Mouse (Mus musculus) lung, postnatal 0 days (tissue): Measurements from ENCODE around the gene Plxna1. TPM values are rescaled to one million over a fixed set of nuclear protein-coding genes. Genes with fewer than 3 reads are reported as not detected.

Experiments used
- ATAC-seq: fragments of 200-750 bp; cut with Nextera tagmentation; 2 replicates; pipeline ENCODE4 v1.8.0; 2017; ENCODE audit warnings: moderate library complexity
- DNase-seq: peaks from one replicate; pipeline ENCODE4 v3.0.0-alpha.2; 2016; ENCODE audit warnings: low spot score
- H3K27ac ChIP-seq: fragments of 300-500 bp; sonication (generic); 2 replicates; pipeline ENCODE4 v1.5.1; 2014; ENCODE audit warnings: antibody characterized with exemption, mild to moderate bottlenecking, low read length, mixed read lengths
- H3K27me3 ChIP-seq: fragments of 300-500 bp; sonication (generic); replicated peaks from 2 replicates; pipeline ENCODE4 v1.6.1; 2014; ENCODE audit warnings: low read length, mixed read lengths; ENCODE audit not compliant: insufficient read depth
- H3K36me3 ChIP-seq: fragments of 300-500 bp; sonication (generic); 2 replicates; pipeline ENCODE4 v1.6.1; 2014; ENCODE audit warnings: low read length, mixed read lengths; ENCODE audit not compliant: insufficient read depth
- H3K4me1 ChIP-seq: fragments of 300-500 bp; sonication (generic); 2 replicates; pipeline ENCODE4 v1.6.1; 2014; ENCODE audit warnings: antibody characterized with exemption, low read depth, low read length, mixed read lengths; ENCODE audit not compliant: insufficient read depth
- H3K4me2 ChIP-seq: fragments of 300-500 bp; sonication (generic); replicated peaks from 2 replicates; pipeline ENCODE4 v1.6.1; 2014; ENCODE audit warnings: low read depth, mild to moderate bottlenecking, low read length, moderate library complexity, mixed read lengths
- H3K4me3 ChIP-seq: fragments of 300-500 bp; sonication (generic); 2 replicates; pipeline ENCODE4 v1.5.1; 2014; ENCODE audit warnings: low read depth, low read length
- H3K9ac ChIP-seq: fragments of 300-500 bp; sonication (generic); replicated peaks from 2 replicates; pipeline ENCODE4 v1.6.1; 2014; ENCODE audit warnings: low read depth, mild to moderate bottlenecking
- H3K9me3 ChIP-seq: fragments of 300-500 bp; sonication (generic); 2 replicates; pipeline ENCODE4 v1.6.1; 2016; ENCODE audit warnings: low read length, mixed read lengths
- CTCF ChIP-seq: IDR thresholded peaks from 2 replicates; pipeline ENCODE4 v1.5.1; 2016; ENCODE audit warnings: antibody characterized with exemption, mild to moderate bottlenecking
- EP300 ChIP-seq: IDR thresholded peaks from 2 replicates; pipeline ENCODE4 v1.6.1; 2016; ENCODE audit warnings: antibody characterized with exemption, mild to moderate bottlenecking, control low read depth
- WGBS: fragments of 180-500 bp; shearing (Covaris S2); extraction: QIAGEN DNeasy Blood & Tissue Kit; methylation state at CpG from one replicate; pipeline ENCODE4 v1.1.7; 2014; 5-methylcytosine and 5-hydroxymethylcytosine counted together
- polyA plus RNA-seq: library from polyadenylated mRNA; unstranded; fragments of >200 nt; fragmentation: Nextera tagmentation; extraction: Ambion mirVana; gene quantifications from 2 replicates; pipeline ENCODE4 v1.2.1, GENCODE M21; 2015

The Plxna1 gene
- polyA plus RNA-seq, 1 experiment from 2014 or later = 13.6 TPM

DNA sequence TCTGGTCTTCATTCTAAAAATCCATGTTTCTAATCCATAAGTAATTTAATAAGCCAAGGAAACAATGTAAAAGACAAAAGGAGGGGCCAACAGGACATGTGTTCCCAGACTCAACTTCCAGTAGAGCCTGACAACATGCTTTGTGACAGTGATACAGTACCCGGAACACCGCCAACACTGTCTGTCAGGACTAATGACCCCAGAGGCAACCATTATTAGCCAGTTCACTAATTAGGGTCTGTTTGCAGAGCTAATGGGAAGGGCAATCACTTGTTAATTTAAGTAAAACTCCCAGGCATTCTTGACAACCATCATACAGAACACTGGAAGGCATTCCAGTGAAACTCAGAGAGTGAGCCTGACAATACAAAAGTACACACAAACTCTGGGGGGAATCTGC, 40.0 kb upstream of the Plxna1 start:
- no peak overlapping the region for H3K4me3 ChIP-seq
- ATAC-seq (no peak), DNase-seq (no peak)
- 97% methylated on average over 2 of the region's 2 CpGs for whole genome bisulfite sequencing
- no peak for TF ChIP-seq EP300
- TF ChIP-seq CTCF = no peak
- H3K27ac ChIP-seq = no peak overlapping the region
- no peaks in the 10 kb centered on the region for H3K4me1 ChIP-seq
- no peaks in the 10 kb centered on the region for H3K27me3 ChIP-seq
- no peaks in the 10 kb centered on the region for H3K36me3 ChIP-seq
- H3K4me2 ChIP-seq = no peak overlapping the region
- no peak overlapping the region for H3K9ac ChIP-seq
- no peaks in the 10 kb centered on the region for H3K9me3 ChIP-seq

DNA sequence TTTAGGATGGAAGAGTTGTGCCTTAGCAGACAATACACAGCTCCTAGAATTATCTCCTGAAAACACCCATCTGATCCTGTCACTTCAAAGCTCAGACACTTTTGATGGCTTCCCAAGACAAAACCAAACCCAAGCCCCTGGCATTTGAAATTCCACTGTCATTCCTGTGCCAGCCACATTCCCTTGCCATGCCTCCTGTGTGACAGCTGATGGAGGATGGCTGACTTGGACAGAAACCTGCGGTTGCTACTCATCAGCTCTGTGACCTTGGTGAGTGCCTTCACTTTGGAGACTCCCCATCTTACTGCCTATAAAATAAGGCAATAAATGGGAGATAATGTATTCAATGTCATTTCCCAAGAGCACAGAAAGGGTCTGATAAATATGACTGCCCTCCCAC, 37.1 kb upstream of the Plxna1 start:
- Histone ChIP-seq H3K36me3 (no peaks in the 10 kb centered on the region), H3K9ac (no peak overlapping the region), H3K9me3 (no peaks in the 10 kb centered on the region), H3K4me3 (no peak overlapping the region), H3K27me3 (no peaks in the 10 kb centered on the region), H3K27ac (no peak overlapping the region), H3K4me2 (no peak overlapping the region), H3K4me1 (no peaks in the 10 kb centered on the region)
- TF ChIP-seq CTCF = no peak
- no peak for TF ChIP-seq EP300
- DNase-seq (no peak), ATAC-seq (no peak)
- 88% methylated on average over 1 of the region's 1 CpGs for WGBS

DNA sequence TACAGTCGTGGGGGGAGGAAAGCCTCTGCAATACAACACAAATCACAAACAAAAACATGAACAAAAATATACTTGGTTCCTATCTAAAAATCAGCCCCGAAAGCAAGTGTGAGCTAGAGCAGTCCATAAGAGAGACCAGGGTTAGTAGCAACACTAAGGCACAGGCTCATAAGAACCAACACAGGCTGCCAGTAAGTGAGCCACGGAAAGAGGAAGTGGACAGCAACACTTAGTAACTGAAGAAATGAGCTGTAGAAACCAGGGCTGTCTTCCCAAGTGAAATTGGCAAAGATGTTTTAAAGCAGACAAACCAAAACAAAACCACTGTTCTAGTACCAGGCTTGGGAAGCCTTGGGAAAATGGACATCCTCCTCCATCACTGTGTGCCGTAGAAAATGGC, 35.5 kb upstream of the Plxna1 start:
- Histone ChIP-seq H3K4me1 (no peaks in the 10 kb centered on the region), H3K9ac (no peak overlapping the region), H3K9me3 (no peaks in the 10 kb centered on the region), H3K4me3 (no peak overlapping the region), H3K27ac (no peak overlapping the region), H3K27me3 (no peaks in the 10 kb centered on the region), H3K36me3 (no peaks in the 10 kb centered on the region), H3K4me2 (no peak overlapping the region)
- ATAC-seq = no peak
- DNase-seq = no peak
- TF ChIP-seq CTCF = no peak
- no peak for TF ChIP-seq EP300
- 72% methylated on average over 4 of the region's 4 CpGs for WGBS

DNA sequence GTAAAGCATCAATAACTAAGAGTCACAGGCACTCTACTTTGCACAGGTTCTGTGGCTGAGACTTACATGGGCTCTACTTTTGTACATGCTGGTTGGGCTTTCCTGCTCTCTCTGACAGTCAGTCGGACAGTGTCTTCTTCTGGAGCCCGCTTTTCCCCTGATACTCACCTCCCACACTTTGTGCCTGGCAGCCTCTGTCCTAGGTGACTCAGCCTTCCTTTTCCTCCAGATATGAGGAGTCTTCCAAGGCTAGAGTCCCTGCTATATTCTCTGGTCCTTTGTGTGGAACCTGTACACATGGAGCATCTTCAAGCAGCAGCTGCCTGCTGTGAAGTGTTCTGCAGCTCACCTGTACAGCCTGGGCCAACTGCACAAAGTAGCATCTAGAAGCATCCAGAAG, 31.4 kb upstream of the Plxna1 start:
- ATAC-seq (no peak), DNase-seq (no peak)
- H3K27ac ChIP-seq = no peak overlapping the region
- 75% methylated on average over 2 of the region's 2 CpGs for WGBS
- H3K4me1 ChIP-seq = no peaks in the 10 kb centered on the region
- H3K4me2 ChIP-seq = no peak overlapping the region
- TF ChIP-seq CTCF (no peak), EP300 (no peak)
- H3K27me3 ChIP-seq = no peaks in the 10 kb centered on the region
- H3K36me3 ChIP-seq = no peaks in the 10 kb centered on the region
- no peaks in the 10 kb centered on the region for H3K9me3 ChIP-seq
- no peak overlapping the region for H3K9ac ChIP-seq
- no peak overlapping the region for H3K4me3 ChIP-seq

DNA sequence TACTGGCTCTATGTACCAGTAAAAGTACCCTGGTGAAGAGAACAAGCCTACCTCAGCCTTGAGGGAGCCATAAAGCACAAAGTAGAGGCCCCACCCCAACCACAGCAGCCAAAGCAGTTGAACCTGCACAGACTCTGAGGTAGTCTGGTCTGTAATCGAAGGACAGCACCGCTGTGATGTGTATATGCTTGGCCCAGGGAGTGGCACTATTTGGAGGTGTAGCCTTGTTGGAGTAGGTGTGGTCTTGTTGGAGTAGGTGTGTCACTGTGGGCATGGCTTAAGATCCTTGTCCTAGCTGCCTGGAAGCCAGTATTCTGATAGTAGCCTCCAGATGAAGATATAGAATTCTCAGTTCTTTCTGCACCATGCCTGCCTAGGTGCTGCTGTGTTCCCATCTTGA, 29.8 kb upstream of the Plxna1 start:
- no peaks in the 10 kb centered on the region for H3K27me3 ChIP-seq
- H3K9me3 ChIP-seq = no peaks in the 10 kb centered on the region
- no peak overlapping the region for H3K27ac ChIP-seq
- H3K36me3 ChIP-seq = no peaks in the 10 kb centered on the region
- ATAC-seq (no peak), DNase-seq (no peak)
- no peak overlapping the region for H3K9ac ChIP-seq
- H3K4me1 ChIP-seq = no peaks in the 10 kb centered on the region
- TF ChIP-seq EP300 (no peak), CTCF (no peak)
- 77% methylated on average over 2 of the region's 2 CpGs for WGBS
- H3K4me3 ChIP-seq = no peak overlapping the region
- no peak overlapping the region for H3K4me2 ChIP-seq

DNA sequence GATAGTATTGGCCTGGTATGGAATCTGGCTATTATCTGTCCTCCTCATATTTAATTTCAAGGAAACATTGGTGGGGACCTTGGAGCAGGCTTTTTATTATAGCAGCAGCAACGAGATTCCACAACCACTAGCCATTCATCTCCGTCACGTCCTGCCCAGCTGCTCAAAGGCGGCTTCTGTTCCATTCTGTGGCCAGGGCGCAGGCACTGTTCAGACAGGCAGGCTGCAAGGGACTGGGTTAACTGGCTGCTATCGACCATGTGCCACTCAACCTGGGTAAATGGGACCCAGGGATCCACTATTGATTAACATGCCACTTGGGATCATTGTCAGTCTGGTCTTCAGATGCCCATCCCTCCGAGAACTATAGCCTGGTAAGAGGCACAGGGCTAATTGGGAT, 27.4 kb upstream of the Plxna1 start:
- 78% methylated on average over 7 of the region's 7 CpGs for WGBS
- Histone ChIP-seq H3K4me3 (no peak overlapping the region), H3K9me3 (no peaks in the 10 kb centered on the region), H3K27ac (no peak overlapping the region), H3K4me1 (no peaks in the 10 kb centered on the region), H3K9ac (no peak overlapping the region), H3K36me3 (no peaks in the 10 kb centered on the region), H3K4me2 (no peak overlapping the region), H3K27me3 (no peaks in the 10 kb centered on the region)
- TF ChIP-seq EP300 = no peak
- ATAC-seq = no peak
- DNase-seq = no peak

DNA sequence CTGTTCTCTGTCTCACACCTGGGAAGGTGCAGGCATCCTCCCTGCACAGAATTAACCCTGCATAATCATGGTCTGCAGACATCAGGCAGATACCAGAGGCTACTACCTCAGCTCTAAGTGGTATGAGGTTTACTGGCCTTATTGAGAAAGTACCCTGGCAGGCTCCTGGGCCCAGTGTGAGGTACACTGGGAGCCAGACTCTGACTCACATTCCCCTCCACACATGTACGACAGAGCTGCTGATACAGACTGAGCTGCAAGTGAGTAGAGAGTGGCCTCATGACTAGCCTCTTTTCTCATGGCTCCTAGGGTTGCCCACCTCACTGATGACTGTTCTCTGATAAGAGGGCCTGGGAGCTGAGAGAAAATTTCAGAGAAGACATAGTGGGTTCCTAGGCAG, 24.5 kb upstream of the Plxna1 start:
- H3K9me3 ChIP-seq = no peaks in the 10 kb centered on the region
- no peaks in the 10 kb centered on the region for H3K4me1 ChIP-seq
- WGBS = 55% methylated on average over 1 of the region's 1 CpGs
- no peaks in the 10 kb centered on the region for H3K27me3 ChIP-seq
- H3K27ac ChIP-seq = no peak overlapping the region
- TF ChIP-seq EP300 = no peak
- TF ChIP-seq CTCF = no peak
- no peak overlapping the region for H3K4me2 ChIP-seq
- ATAC-seq = no peak
- H3K36me3 ChIP-seq = no peaks in the 10 kb centered on the region
- no peak for DNase-seq
- H3K4me3 ChIP-seq = no peak overlapping the region
- H3K9ac ChIP-seq = no peak overlapping the region
